Mouse (Mus musculus) G1E-ER4 (cell line): ENCODE data around the gene Dgkg. TPM values are rescaled to one million over a fixed set of nuclear protein-coding genes. Genes with fewer than 3 reads are reported as not detected.

Experiments
- GATA1 ChIP-seq: IDR thresholded peaks from one replicate; pipeline ENCODE4 v1.8.0; 2012; ENCODE audit warnings: low read length, inconsistent platforms
- polyA plus RNA-seq: library from polyadenylated mRNA; stranded (reverse); fragments of >175 nt; gene quantifications from 2 replicates; pipeline ENCODE4 v1.2.3, GENCODE M21; 2012

Gene Dgkg
- not detected in 2 replicates for polyA plus RNA-seq

DNA sequence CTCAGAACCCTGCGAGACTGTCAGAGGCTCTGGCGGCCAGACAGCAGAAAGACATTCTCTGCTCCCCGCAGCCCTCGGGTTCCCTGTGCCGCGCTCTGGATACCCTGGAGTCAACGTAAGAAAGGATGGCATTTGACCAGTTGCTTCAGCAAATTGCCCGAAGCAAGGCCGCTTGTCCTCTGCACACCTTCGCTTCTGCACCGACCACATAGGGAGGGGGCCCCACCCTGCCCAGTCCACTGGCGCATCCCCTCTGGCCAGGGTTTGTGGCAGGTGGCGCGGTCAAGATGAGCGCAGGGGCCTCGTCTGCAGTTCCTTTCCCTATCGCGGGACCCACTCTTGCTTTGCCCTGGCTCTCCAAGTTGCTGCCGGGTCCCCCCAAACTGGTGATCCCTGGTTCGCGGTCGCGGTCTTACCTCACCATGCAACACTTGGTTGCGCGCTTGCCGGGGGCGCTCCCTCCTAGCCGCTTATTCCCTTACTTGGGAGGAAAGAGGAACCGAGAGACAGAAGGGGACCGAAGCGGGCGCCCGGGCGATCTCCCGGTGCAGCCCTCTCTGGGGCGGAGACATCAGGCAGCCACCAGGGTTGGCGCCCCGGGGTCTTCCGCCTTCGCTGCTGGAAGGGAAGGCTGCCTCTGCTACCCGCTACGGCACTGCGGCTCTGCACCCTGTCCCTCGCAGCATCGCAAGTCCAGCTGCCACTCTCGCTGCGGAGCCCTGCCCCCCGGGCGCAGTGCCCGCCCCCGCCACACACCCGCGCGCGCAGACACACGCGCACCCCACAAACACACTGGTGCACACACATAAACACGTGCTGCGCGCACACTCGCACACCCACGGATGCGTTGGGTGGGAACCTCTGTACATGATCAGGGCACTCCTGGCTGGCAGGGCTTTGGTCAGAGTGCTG lies at the start of gene Dgkg:
Gene Dgkg, minus strand, starts transcription at position 689 of the 912 bp plus-strand sequence.
- TF ChIP-seq GATA1, result no peak

DNA sequence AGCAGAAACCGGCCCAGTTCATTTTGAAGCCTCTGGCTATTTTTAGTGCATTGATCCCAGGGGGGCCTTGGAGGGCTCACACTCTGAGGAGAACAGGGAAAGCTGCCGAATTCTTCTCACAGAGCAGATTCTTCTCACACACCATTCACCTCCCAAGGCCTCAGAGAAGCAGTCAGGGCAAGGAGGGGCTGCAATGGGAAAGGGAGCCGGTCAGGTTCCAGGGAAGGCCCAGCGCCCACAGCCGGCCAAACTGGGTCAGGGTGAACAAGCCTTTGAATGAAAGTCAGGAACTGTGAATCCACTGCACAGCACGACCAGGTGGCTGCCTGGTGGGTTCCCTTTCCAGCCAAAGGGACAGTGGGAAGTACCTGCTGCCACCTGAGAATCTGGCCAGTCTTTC lies 47.9 kb upstream of the Dgkg start:
- no peak for TF ChIP-seq GATA1

DNA sequence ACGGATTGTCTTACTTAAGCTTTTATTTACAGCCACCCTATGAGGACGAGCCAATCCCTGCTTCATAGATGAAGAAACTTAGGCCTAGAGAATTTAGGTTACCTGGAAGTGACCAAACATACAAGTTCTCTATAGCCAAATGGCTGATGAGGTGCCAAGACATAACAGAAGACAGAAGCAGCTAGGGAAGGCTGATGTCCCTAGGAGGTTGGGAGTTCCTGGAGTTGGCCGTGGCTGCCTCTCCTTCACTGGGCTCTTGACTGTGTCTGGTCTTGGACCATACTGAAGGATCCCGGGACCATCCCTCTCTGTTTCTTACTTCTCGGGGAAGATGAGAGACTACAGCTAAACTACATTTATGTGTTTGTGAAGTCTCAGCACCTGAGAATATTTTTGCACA lies 47.1 kb upstream of the Dgkg start:
- TF ChIP-seq GATA1, result no peak

DNA sequence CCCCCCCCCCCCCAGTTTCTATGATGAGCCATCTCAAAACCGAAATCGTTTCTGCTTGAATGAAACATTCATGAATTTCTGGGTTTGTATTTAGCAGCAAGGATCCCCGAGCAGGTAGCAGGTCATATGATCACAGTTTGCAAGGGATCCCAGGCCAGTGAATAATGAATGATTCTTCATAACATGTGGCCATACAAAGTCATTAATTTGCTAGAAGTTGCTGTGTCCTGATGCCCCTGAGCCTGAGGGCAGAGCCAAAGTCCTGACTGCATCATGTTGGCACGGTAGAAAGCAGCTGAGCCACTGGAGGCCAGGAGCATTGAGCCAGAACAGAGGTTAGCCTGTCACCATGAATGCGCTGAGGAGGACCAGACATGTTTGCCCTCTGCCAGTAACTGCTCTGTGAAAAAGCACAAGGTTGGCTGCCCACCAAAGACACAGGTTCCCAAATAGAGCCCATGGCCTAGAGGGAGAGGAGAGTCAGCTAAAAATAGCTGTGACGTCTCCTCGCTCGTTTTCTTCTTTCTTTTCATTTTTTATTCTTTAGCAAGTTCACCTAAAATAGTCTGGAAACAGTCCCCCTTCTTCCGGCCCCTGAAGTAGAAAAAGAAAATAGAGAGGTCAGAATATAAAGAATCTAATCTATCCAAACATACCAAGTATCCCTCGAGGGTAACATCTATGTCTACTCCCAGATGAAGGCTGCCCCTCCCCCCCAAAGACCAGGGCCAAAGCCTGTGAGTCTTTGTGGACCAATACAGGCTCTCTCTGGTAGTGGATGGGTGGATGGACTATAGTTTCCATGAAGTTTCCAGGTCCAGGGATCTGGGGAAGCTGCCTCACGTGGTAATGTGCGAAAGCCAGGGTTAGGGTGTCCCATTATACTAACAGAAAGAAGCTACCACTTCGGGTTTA lies 42.1 kb upstream of the Dgkg start:
- TF ChIP-seq GATA1, result no peak

DNA sequence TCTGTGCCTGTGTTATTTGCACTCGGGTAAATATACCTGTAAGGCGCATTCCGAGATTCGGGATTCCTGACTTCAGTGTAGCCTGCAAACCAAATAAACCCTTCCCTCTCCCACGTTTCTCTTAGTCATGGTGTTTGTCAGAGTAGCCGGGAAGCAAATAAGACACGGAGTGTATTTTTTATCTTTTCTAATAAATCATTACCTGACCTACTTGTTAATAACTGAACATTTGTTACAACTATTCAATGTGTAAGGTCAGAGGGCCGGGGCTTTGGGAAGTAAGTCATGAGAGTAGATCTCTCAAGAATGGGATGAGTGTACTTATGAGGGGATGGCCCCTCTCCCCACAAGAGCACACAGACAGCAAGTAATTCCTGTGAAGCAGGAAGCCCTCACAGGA lies 41.1 kb upstream of the Dgkg start:
- no peak for TF ChIP-seq GATA1

DNA sequence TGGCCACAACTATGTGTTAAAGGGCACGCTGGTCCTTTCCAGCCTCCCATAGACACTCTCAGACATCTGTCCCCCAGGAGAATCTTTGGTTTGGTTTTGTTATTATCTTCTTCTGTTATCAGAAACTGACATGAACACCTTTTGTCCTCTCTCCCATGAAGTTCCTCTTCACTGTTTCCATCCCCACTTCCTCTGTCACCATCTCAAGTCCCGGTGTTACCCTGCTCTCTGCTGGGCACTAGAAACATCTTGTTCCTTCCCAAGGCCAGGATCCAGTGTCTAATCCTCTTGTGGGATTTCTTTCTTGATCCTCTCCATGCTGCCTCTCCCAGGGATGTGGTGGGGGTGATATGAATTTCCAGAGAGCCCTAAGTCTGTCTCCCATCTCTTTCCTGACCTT lies 32.6 kb upstream of the Dgkg start:
- no peak for TF ChIP-seq GATA1

DNA sequence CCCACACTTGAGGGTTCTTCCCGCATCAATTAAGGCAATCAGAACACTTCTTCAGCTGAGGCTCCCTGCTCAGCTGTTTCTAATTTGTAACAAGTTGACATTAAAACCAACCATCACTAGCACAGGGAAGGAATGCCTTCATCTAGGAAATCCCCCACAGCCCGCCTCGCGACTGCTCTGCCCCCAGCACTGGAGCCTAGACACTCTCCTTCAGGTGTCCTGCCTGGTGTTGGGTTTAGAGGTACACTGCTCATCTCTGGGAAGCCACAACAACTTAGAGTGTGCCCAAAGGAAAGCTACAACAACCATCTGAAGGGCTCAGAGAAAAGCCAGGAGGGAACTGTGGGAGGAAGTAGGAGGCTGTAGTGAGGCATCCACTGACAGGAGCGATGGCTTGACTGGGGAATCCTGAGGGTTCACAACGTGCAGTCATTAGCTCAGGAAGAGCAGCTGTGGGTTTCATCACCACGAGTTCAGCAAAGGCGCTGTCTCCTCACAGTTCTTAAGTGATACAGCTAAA lies 30.8 kb upstream of the Dgkg start:
- no peak for TF ChIP-seq GATA1

DNA sequence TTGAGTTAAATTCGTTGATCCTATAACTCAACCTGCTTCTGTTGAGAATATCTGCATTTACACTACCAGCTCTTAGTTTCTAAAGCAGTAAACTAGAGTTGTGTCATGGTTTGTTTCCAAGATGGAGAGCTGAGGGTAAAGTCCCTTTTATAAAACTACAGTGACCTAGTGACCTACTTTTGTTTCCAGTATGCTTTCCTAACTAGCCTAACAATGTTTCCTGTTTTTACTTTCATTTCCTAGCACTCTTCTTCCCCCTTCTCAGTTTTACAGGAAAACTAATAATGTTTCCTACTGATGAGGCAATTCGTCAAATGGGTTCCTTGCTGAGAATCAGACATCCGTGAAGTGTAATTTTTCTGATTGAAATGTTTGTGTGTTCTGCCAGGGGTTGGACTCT lies 26.6 kb upstream of the Dgkg start:
- no peak for TF ChIP-seq GATA1

DNA sequence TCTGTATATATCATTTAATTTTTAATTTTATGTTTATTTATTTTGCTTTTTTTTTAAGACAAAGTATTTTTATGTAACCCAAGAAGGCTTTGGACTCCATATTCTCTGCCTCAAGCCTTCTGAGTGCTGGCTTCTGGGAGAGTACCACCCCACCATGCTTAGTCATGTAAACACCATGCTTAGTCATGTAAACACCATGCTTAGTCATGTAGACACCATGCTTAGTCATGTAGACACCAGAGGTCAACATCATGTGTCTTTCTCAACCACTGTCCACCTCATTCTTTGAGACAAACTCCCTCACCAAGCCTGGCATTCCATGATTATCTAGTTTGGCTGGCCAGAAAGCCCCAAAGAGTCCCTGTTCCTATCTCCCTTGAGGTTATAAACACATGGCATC lies 25.7 kb upstream of the Dgkg start:
- no peak for TF ChIP-seq GATA1

DNA sequence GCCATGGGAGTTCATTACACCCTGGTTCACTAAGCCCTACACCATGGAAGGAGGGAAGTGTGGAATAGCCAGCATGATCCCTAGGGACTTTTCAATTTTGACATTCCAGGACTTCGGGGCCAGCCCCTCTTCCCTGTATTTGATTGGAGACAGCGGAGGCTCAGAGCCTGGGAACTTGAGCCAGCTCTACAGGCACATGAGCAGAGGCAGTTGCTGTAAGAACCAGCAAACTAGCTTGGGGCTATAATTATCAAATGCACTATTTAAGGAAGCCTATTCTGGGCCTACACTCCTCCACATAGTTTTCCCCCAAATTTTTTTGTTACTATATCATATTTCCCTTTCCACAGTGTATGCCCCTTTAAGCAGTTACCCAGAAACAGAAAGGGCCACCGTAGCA lies 22.6 kb upstream of the Dgkg start:
- no peak for TF ChIP-seq GATA1

DNA sequence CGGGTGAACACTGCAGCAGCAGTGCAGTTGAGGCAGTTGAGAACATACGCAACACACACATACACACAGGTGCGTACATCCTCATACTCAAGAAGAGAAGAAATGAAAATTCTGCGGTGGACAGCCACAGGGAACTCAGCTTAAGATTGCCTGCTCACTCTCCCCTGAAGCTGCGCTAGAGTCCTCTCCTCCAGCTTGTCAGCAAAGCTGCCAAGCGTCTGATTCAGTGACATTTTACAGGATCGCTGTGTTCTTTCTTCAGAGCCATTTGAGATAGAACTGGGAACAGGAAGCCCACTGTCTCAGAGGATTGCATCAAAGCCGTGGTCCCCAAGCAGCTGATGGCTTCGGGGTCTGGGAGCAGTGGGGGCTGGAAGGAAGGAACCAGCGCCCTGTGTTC lies 17.6 kb upstream of the Dgkg start:
- TF ChIP-seq GATA1, result no peak

DNA sequence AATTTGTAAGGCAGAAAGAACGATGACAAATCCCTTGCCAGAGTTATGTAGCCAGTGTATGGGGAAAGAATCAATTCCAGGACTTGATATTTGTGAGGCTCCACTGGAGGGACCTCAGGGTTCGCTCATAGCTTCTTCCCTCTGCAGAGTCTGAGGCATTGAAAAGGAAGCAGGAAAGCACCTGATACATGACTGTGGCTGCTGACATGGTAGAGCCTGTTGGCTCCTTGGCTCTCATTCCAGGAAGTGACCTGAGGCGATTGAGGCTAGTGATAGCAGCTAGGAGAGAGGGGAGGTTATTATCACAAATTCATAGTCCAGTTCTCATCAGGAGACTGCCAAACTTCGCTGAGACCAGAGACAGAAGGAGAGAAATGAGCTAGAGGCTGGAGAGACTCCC lies 17.1 kb upstream of the Dgkg start:
- no peak for TF ChIP-seq GATA1

DNA sequence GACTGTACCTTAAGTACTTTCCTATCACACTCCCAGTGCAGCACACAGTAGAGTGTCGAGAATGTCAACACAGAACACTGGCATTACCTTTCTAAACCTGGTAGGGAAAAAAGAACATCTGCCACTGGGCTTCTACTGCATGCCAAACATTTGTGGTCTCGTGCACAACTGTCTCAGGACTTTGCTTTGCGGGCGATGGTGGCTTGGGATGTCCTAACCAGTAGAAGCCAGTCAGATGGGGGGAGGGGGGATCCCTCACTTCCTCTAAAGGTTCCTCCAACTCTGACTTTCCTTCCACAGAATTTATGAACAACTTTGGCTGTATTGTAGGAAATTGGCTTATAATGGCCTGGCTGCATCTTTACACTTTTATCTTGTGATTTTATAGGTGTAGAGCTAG lies 7.0 kb upstream of the Dgkg start:
- no peak for TF ChIP-seq GATA1

DNA sequence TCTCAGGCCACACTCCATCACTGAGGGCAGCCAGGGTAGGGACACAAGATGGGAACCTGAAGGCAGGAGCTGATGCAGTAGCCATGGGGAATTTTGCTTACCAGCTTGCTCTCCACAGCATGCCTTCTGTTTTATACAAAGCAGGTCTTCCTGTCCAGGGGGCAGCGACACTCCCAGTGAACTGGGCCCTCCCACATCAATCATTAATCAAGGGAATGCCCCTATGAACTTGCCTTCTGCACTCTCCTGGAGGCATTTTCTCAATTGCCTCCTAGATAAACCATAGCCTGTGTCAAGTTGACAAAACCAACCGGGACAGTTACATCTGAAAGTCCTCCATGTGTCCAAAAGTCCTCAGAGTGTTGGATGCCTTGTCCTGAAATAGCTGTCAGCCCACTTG lies 6.1 kb upstream of the Dgkg start:
- TF ChIP-seq GATA1, result no peak

DNA sequence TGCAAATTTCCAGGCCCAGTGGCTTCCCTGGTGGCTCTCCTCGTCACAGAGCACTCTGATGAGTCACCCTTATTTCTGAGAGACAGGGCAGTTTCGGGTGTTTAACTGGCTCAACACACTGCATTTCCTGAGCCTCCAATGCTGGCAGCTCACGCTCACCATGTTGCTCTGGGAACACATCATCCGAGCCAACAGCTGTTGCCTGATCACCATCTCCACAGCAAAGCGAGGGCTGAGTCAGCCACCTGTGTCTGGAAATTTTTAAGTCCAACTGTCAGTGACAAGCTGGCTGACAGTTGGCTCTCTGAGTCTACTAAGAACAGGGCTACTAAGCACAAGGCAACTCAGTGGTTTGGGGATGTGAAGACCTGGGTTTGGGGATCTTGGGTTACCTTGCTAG lies 4.1 kb upstream of the Dgkg start:
- no peak for TF ChIP-seq GATA1

DNA sequence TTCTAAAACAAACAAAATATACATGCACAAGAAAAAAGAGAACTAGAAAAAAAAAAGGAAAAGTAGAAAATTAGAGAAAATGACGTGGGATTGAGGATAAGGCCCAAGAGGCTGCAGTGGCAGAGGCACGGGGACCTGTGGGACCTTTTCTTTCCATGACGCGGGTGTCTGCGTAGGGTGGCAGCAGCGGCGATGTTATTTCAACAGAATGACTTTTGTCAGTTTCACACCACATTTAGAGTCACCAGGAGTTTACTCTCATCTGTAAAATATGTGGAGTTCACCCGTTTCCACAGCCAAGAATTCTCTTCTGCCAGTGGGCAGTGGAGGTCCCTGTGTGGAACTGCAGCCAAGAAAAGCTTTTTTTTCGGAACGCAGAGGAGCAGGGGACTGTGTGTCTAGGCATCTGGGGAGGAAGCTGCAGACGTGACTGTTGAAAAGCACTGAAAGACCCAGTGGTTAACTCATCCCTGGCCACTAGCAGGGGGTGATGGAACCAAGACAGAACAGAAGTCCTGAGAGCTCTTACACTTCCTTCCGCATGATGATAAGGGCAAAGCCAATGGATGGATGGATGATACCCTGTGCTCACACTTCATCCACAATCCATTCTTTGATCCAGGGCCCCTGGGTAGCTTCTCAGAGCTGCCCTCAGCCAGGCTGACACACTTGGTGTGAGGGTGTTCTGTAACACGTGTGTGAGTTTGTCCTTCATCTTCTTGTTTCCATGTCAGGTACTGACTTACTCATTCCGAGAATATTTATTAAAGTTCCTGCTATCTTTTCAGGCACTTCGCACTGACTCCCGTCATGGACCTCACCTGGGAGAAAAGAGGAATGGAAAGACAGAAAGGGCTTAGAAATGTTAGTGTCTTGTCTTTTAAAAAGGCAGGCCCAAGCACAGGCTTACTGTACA lies 1.1 kb upstream of the Dgkg start:
- TF ChIP-seq GATA1, result no peak
